Mouse (Mus musculus) kidney, embryonic 15.5 days (tissue): Measurements from ENCODE around the gene Pde4a. TPM values are rescaled to one million over a fixed set of nuclear protein-coding genes. Genes with fewer than 3 reads are reported as not detected.

ENCODE experiments used
- ATAC-seq: fragments of 200-750 bp; cut with Nextera tagmentation; replicated peaks from 2 replicates; pipeline ENCODE4 v1.8.0; 2017; ENCODE audit warnings: moderate TSS enrichment; ENCODE audit not compliant: low FRiP score
- H3K27ac ChIP-seq: fragments of 300-500 bp; sonication (generic); 2 replicates; pipeline ENCODE4 v1.5.1; 2015; ENCODE audit warnings: mild to moderate bottlenecking, inconsistent platforms
- H3K27me3 ChIP-seq: fragments of 300-500 bp; sonication (generic); 2 replicates; pipeline ENCODE4 v1.6.1; 2015; ENCODE audit warnings: inconsistent platforms
- H3K36me3 ChIP-seq: fragments of 300-500 bp; sonication (generic); 2 replicates; pipeline ENCODE4 v1.6.1; 2015; ENCODE audit warnings: inconsistent platforms
- H3K4me1 ChIP-seq: fragments of 300-500 bp; sonication (generic); 2 replicates; pipeline ENCODE4 v1.6.1; 2015; ENCODE audit warnings: inconsistent platforms
- H3K4me2 ChIP-seq: fragments of 300-500 bp; sonication (generic); 2 replicates; pipeline ENCODE4 v1.6.1; 2015; ENCODE audit warnings: moderate library complexity, mild to moderate bottlenecking, inconsistent platforms
- H3K4me3 ChIP-seq: fragments of 300-500 bp; sonication (generic); replicated peaks from 2 replicates; pipeline ENCODE4 v1.5.1; 2015; ENCODE audit warnings: mild to moderate bottlenecking, inconsistent platforms
- H3K9ac ChIP-seq: fragments of 300-500 bp; sonication (generic); 2 replicates; pipeline ENCODE4 v1.6.1; 2015; ENCODE audit warnings: mild to moderate bottlenecking, inconsistent platforms
- H3K9me3 ChIP-seq: fragments of 300-500 bp; sonication (generic); replicated peaks from 2 replicates; pipeline ENCODE4 v1.6.1; 2016; ENCODE audit warnings: inconsistent platforms
- WGBS: fragments of 180-500 bp; shearing (Covaris S2); methylation state at CpG from one replicate; pipeline ENCODE4 v1.1.7; 2015; ENCODE audit warnings: mixed read lengths; 5-methylcytosine and 5-hydroxymethylcytosine counted together
- polyA plus RNA-seq: library from polyadenylated mRNA; unstranded; fragments of >200 nt; fragmentation: Nextera tagmentation; extraction: Ambion mirVana; gene quantifications from 2 replicates; pipeline ENCODE4 v1.2.1, GENCODE M21; 2015

Pde4a gene
- polyA plus RNA-seq, 1 experiment from 2014 or later = 12.7 TPM

DNA sequence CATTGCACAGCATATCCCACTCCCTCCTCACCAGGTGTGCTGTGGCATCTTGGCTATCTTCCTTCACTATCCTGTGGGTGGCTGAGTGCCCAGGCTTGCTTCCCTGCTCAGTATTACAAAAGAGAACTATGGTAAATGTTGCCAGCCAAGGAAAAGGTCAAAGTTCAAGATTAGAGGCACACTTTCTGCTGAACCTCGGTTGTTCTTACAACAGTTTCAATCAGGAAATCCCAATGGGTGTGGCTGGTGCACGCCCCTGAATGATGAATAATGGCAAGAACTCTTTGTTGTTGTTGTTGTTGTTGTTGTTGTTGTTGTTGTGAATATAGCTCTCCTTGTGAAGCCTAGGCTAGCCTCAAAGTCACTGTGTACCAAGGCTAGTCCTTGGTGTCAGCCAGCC, 96.3 kb downstream of the Pde4a start:
- H3K9me3 ChIP-seq = no peaks in the 10 kb centered on the region
- ATAC-seq = no peak
- 61% methylated on average over 2 of the region's 2 CpGs for WGBS
- H3K9ac ChIP-seq = no peak overlapping the region
- H3K27me3 ChIP-seq = no peaks in the 10 kb centered on the region
- no peak overlapping the region for H3K4me3 ChIP-seq
- peaks cover 6% of the 10 kb centered on the region for H3K36me3 ChIP-seq
- H3K27ac ChIP-seq = no peak overlapping the region
- H3K4me1 ChIP-seq = peaks cover 21% of the 10 kb centered on the region
- H3K4me2 ChIP-seq = no peak overlapping the region

Other genes with a start within 250 kb of the Pde4a start
- 96.9 and 108 TPM in 2 replicates for gene Dnmt1, start 205.8 kb upstream of the Pde4a start, polyA plus RNA-seq
- 29.8 and 32.7 TPM in 2 replicates for gene S1pr2, start 188.9 kb upstream of the Pde4a start, polyA plus RNA-seq
- 140 and 143 TPM in 2 replicates for gene Mrpl4, start 163.0 kb upstream of the Pde4a start, polyA plus RNA-seq
- 10.8 and 13.7 TPM in 2 replicates for gene Icam1, start 149.7 kb upstream of the Pde4a start, polyA plus RNA-seq
- 2.0 and 2.7 TPM in 2 replicates for gene Icam4, start 136.3 kb upstream of the Pde4a start, polyA plus RNA-seq
- 0.18 and 0.38 TPM in 2 replicates for gene Icam5, start 133.6 kb upstream of the Pde4a start, polyA plus RNA-seq
- 1.6 and 1.8 TPM in 2 replicates for gene Zglp1, start 98.6 kb upstream of the Pde4a start, polyA plus RNA-seq
- gene Gm49373, start 92.6 kb upstream of the Pde4a start, polyA plus RNA-seq = 0.45 and 0.86 TPM in 2 replicates
- gene Fdx1l, start 92.1 kb upstream of the Pde4a start, polyA plus RNA-seq = 53.9 and 61.0 TPM in 2 replicates
- 2.2 and 3.0 TPM in 2 replicates for gene Gm38431, start 73.7 kb upstream of the Pde4a start, polyA plus RNA-seq
- gene Raver1, start 73.7 kb upstream of the Pde4a start, polyA plus RNA-seq = 67.9 and 76.3 TPM in 2 replicates
- gene Tyk2, start 34.5 kb upstream of the Pde4a start, polyA plus RNA-seq = 12.7 and 15.5 TPM in 2 replicates
- 332 and 351 TPM in 2 replicates for gene Cdc37, start 15.7 kb upstream of the Pde4a start, polyA plus RNA-seq
- 55.1 and 64.2 TPM in 2 replicates for gene Keap1, start 73.6 kb downstream of the Pde4a start, polyA plus RNA-seq
- gene S1pr5, start 82.7 kb downstream of the Pde4a start, polyA plus RNA-seq = 0.19 TPM in 1 of 2 replicates, not detected in the other
- 42.7 and 49.5 TPM in 2 replicates for gene Atg4d, start 99.6 kb downstream of the Pde4a start, polyA plus RNA-seq
- 13.8 and 19.8 TPM in 2 replicates for gene Kri1, start 122.3 kb downstream of the Pde4a start, polyA plus RNA-seq
- gene Cdkn2d, start 125.7 kb downstream of the Pde4a start, polyA plus RNA-seq = 51.2 and 51.5 TPM in 2 replicates
- 35.9 and 37.1 TPM in 2 replicates for gene Ap1m2, start 146.6 kb downstream of the Pde4a start, polyA plus RNA-seq
- gene Slc44a2, start 155.0 kb downstream of the Pde4a start, polyA plus RNA-seq = 85.4 and 97.1 TPM in 2 replicates
- gene Ilf3, start 202.2 kb downstream of the Pde4a start, polyA plus RNA-seq = 208 and 221 TPM in 2 replicates
- 56.5 and 63.3 TPM in 2 replicates for gene Qtrt1, start 246.1 kb downstream of the Pde4a start, polyA plus RNA-seq